Mouse (Mus musculus) large intestine, adult 2 months (tissue): Measurements from ENCODE around the gene Tmed6. TPM values are rescaled to one million over a fixed set of nuclear protein-coding genes. Genes with fewer than 3 reads are reported as not detected.
"Not testable (repeated sequence)": the region's sequence is repeated elsewhere in the genome, so short reads cannot be mapped to it uniquely, and the experiment has no call there.

ENCODE experiments used
- DNase-seq: peaks from one replicate; pipeline ENCODE4 v3.0.0-alpha.2; 2012; ENCODE audit warnings: low read depth, low spot score
- WGBS: fragments of 180-500 bp; shearing (Covaris S2); methylation state at CpG from one replicate; pipeline ENCODE4 v1.1.7; 2018; 5-methylcytosine and 5-hydroxymethylcytosine counted together
- polyA plus RNA-seq: library from polyadenylated mRNA; depleted of rRNA; stranded (reverse); fragments of >200 nt; gene quantifications from 2 replicates; pipeline ENCODE4 v1.2.3, GENCODE M21; 2012; rRNA removed

Gene Tmed6
- polyA plus RNA-seq, result 7.5 and 18.0 TPM in 2 replicates

DNA sequence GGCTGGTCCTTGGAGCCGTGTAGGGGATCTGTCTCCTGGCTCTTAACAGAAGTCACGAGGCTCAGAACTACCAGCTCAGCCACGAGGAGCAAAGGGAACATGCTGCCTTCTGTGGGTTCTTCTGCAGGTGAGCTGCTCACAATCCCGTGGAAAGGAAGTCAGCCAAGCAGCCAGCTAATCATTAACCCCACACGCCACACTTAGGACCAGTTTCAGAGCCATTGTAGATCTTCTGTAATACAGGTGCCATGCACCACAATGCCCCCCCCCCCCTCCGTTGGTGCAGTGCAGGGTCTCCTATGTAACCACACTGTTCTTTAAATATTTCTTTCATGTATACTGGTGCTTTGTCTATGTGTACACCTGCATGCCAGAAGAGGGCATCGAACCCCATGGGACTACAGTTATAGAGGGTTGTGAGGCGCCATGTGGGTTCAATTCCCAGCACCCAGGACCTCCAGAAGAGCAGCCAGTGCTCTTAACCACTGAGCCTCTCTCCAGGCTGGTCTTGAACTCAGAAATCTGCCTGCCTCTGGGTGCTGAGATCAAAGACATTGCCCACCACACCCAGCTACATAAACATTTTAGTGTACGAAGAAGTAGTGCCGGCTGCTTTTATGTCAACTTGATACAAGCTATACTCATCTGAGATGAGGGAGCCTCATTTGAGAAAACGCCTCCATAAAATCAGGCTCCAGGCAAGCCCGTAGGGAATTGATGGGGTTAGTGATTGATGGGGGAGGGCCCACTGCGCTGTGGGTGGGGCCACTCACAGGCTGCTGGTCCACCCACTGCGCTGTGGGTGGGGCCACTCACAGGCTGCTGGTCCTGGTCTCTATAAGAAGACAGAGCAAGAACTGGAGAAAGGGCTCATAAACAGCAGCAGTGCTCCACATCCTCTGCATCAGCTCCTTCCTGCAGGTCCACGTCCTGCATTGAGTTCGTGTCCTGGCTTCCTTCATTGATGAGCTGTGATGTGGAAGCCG is at the start of gene Tmed6:
Gene Tmed6, minus strand, starts transcription at position 134 of the 986 bp plus-strand sequence.
- 25% methylated on average over 17 of the region's 17 CpGs for WGBS
- DNase-seq, result no peak

GRCm38 (mm10) chr8:107115008-107115320 is 49.5 kb upstream of the Tmed6 start:
- DNase-seq, result no peak
- WGBS, result 25% methylated on average over 10 of the region's 10 CpGs

DNA sequence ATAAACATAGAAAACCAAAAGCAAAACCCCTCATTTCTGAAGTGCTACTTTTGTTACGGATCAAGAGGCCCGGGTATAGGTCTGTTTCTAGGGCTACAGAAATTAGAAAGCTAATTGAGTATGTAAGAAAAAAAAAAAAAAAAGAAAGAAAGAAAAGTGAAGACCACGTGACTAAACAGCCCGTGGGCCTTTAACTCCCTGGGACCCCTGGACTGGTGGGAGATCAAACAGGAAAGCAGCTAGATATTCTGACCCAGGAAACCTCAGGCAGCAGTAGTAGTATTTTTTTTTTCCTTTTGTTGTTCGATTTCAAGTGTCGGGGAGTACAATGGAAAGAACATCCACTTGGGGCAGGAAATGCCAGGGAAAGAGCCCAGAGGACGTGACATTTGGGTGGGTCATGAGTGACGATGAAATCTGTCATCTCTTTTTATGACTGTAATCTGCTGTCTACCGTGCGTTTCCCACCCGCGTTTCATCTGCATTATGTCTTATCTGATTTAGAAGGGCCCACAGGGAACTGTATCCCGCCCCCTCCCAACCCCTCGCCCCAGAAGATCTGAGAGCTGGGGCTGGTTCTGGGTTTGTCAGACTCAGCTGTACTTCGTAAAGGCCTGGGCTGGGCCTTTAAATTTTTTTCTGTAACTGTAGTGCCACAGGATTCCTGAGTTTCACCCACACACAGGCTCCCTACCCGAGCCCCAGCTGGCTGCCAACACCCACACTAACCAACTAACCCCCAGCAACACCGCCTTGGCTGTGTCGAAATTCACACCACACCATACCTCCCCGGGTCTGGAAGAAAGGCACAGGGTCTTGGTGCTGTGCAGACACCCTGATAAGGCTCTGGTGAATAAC is 48.9 kb upstream of the Tmed6 start:
- WGBS, result 24% methylated on average over 19 of the region's 19 CpGs
- no peak for DNase-seq

- WGBS, result 52% methylated on average over 4 of the region's 4 CpGs
- DNase-seq, result no peak
Measured at GRCm38 (mm10) chr8:107113209-107113608, 47.8 kb upstream of the Tmed6 start.

- WGBS, result 86% methylated on average over 9 of the region's 11 CpGs
- DNase-seq, result no peak
Measured at GRCm38 (mm10) chr8:107111340-107112105, 46.1 kb upstream of the Tmed6 start.

DNA sequence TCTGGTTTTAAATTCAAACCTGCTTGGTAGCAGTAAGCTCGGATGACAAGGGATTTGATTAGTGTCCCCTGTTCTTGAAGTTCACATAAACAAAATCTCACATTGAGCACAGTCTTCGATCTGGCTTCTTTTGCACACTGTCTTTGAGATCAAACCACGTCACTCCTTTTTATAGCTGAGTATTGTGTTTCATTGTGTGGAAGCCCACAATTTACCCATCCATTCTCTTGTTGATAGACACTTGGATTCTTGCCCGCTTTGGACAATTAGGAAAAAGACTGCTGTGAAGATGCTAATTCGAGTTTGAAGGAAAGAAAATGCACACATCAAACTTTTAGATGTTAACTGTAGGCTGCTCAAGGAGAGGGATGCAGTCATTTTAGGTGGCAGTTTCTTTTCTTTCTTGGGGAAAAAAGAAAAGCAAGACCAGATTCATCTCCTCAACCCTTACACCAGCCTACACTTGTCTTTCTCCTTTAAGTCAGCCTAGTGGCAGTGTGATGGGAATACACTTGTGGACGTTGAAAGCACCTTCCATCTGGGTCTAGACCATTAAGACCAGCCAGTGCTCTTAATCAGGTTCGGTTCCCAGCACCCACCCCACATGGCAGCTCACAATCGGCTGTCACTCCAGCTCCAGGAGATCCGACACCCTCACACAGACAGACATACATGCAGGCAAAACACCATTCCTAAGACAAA is 45.3 kb upstream of the Tmed6 start:
- 82% methylated on average over 9 of the region's 9 CpGs for WGBS
- no peak for DNase-seq

- 76% methylated on average over 5 of the region's 5 CpGs for WGBS
- no peak for DNase-seq
Measured at GRCm38 (mm10) chr8:107109816-107110435, 44.5 kb upstream of the Tmed6 start.

DNA sequence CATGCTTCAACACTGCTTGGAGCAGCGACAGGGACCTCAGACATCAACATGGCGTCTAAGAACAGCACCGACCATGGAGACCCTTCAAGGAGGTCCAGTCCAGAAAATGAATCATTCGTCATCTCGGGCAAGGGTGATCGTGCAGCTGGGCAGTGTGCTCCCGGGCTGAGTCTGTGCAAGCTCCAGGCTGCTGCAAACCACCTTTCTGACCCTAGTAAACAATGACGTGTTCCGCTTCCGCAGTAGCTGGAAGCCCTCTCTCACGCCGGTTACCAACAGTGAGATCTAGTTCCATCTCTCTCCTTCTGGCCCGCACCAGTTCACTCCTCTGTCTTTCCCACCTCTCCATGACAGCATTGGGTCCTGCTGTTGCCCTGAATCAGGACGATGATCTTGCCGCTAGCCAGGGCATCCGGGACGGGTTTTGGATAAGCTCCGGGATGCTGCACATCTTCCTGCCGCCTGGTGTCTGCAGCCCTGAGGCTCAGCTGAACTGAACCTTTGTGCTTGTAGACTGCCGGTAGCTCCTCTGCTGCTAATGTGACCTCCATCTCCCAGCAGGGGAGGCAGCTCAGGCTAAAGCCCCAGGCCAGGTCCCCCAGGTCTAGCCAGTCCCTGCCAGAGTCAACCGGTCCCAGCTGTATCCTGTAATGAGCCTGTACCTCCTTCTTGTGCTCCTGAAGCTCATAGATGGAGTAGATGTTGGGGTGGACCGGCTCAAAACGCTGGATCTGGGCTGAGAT is 43.7 kb upstream of the Tmed6 start:
- 65% methylated on average over 23 of the region's 23 CpGs for WGBS
- no peak for DNase-seq

DNA sequence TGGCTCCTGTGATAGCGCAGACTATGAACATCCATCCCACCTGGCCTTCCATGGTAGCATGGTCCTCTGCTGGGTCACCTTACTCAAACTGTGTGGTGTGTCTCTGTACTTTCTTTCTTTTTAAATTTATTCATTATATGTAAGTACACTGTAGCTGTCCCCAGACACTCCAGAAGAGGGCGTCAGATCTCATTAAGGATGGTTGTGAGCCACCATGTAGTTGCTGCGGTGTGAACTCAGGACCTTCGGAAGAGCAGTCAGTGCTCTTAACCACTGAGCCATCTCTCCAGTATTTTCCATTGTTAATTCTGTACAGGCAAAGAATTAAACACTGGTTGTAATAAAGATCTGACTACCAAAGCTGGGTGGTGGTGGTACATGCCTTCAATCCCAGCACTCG is 42.6 kb upstream of the Tmed6 start:
- WGBS, result 94% methylated on average over 5 of the region's 5 CpGs

GRCm38 (mm10) chr8:107104547-107104946 is 39.1 kb upstream of the Tmed6 start:
- 11% methylated on average over 4 of the region's 4 CpGs for WGBS
- DNase-seq, result no peak

More for the DNA sequence above, 42.6 kb upstream of the Tmed6 start:
- DNase-seq, result not testable (repeated sequence)

- 63% methylated on average over 2 of the region's 2 CpGs for WGBS
- no peak for DNase-seq
Measured at GRCm38 (mm10) chr8:107100635-107101034, 35.2 kb upstream of the Tmed6 start.

GRCm38 (mm10) chr8:107096366-107097036 is 31.1 kb upstream of the Tmed6 start, which contains the start of gene Terf2:
TSS of gene Terf2 (minus strand) at chr8:107096547.
- 3% methylated on average over 36 of the region's 39 CpGs for WGBS
- no peak for DNase-seq

GRCm38 (mm10) chr8:107095717-107096365 is 30.4 kb upstream of the Tmed6 start:
- DNase-seq, result no peak
- 1% methylated on average over 47 of the region's 53 CpGs for WGBS

DNA sequence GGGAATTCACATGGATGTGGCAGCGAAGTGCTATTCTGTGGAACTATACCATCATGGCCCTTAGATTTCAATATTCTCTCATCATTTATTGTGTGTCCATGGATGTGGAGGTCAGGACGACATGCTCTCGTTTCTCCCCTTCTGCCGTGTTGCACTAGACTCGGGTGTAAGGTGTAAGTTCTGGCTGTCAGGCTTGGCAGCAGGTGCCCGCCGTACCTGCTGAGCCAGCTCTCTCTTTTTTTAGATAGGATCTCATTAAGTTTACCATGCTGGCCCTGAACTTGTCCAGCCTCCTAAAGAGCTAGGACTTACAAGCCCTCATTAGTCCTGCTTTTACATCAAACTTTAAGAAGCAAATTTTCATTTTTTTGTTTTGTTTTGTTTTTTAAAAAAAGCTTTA is 25.1 kb upstream of the Tmed6 start:
- WGBS, result 86% methylated on average over 7 of the region's 7 CpGs
- DNase-seq, result no peak

DNA sequence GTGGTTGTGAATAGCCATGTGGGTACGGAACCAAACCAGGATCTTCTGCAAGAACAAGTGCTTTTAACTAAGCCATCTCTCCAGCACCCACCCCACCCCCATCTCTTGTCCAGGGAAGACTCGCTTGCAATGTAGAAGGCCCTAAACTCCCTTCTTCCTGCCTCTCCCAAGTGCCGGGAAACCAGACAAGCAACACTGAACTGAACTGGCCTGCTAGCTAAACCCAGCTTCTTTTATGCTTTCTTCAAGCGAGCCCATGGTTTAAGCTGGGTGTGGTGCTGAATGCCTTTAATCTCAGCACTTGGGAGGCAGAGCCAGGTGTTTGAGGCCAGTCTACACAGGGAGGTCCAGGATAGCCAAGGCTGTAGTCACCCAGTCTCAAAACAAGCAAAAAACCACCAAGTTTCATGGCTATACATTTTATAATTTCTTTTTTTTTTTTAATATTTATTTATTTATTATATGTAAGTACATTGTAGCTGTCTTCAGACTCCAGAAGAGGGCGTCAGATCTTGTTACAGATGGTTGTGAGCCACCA is 23.2 kb upstream of the Tmed6 start:
- 93% methylated on average over 5 of the region's 5 CpGs for WGBS

GRCm38 (mm10) chr8:107086018-107086417 is 20.6 kb upstream of the Tmed6 start:
- DNase-seq, result no peak

More for the DNA sequence above, 23.2 kb upstream of the Tmed6 start:
- DNase-seq, result no peak

DNA sequence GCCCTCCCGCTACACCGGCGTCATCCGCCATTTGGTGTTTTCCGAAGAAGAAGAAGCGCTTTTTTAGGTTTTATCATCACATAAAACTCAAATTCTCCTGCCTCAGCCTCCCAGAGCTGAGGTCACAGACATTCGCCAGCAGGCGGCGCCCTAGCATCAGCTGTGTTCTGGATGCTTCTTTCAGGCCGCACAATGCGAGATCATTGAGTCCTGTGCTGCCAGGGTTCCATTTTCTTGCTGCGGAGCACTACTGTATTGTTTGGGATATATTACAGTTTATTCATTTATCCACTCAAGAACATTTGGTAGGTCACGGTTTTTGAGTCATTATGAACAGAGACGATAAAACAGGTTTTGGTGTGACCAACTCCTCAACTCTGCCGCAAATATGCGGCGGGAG is 19.9 kb upstream of the Tmed6 start:
- no peak for DNase-seq

More at GRCm38 (mm10) chr8:107086018-107086417, 20.6 kb upstream of the Tmed6 start:
- WGBS, result 96% methylated on average over 5 of the region's 5 CpGs

More for the DNA sequence above, 19.9 kb upstream of the Tmed6 start:
- 97% methylated on average over 17 of the region's 17 CpGs for WGBS
